Comparison of ENCODE assay signal across 20 mouse cellular contexts in the genomic region with DNA sequence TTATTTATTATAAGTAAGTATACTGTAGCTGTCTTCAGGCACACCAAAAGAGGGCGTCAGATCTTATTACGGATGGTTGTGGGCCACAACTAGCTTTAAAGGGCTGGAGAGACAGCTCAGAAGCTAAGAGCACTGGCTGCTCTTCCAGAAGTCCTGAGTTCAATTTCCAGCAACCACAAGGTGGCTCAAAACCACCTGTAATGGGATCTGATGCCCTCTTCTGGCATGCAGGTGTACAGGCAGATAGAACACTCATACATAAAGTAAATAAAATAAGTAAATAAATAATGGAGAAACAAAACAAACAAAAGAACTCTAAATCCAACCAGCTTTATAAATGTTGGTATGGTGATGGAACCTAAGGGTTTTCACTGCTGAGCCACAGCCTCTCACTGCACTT. TPM values are rescaled to one million over a fixed set of nuclear protein-coding genes. Genes with fewer than 3 reads are reported as not detected.
A peak's percentile ranks its signal among the peaks of the same experiment; 100 is the strongest.
DNase-seq lines count a peak whose midpoint lies in the region; ATAC-seq and TF ChIP-seq lines count a peak whose summit lies in the region.
"Had no signal": no experiment of that assay in that cellular context is flagged by ENCODE, and none has a peak within 500 bp of the region (broad histone marks: within the 10 kb centered on the region; RNA-seq: fewer than 3 reads in every experiment).

No protein-coding gene starts in this region.

- TF ChIP-seq CTCF in intestine, postnatal 0 days (IDR thresholded peaks at IDR 0.05; ENCODE audit: low read depth), result peak; percentile 53
- peak; percentile 28; the same call in 1 of the 2 replicates for TF ChIP-seq CTCF in lung, embryonic 14.5 days (IDR thresholded peaks at IDR 0.05; ENCODE audit: low read depth)
- peak; percentile 65 for TF ChIP-seq CTCF in liver, embryonic 14.5 days (IDR thresholded peaks at IDR 0.05; ENCODE audit: low read depth)

- ATAC-seq in intestine, postnatal 0 days, result no peak
- no peak for ATAC-seq in intestine, embryonic 15.5 days
- no peak for ATAC-seq in lung, embryonic 14.5 days (ENCODE audit: insufficient read depth)
- ATAC-seq in liver, embryonic 14.5 days (ENCODE audit: insufficient read depth), result no peak
- ATAC-seq: forebrain, embryonic 14.5 days; intestine, embryonic 16.5 days had no signal

- no peaks in the 10 kb centered on the region for H3K9me3 ChIP-seq in intestine, postnatal 0 days (ENCODE audit: control insufficient read depth)
- no peaks in the 10 kb centered on the region for H3K9me3 ChIP-seq in intestine, embryonic 15.5 days
- H3K9me3 ChIP-seq in lung, embryonic 14.5 days (ENCODE audit: low read depth, low read length), result no peaks in the 10 kb centered on the region
- H3K9me3 ChIP-seq in liver, embryonic 14.5 days (ENCODE audit: control insufficient read depth, low read length), result no peaks in the 10 kb centered on the region
- H3K9me3 ChIP-seq: embryonic facial prominence, embryonic 13.5 days; hindbrain, embryonic 13.5 days; lung, embryonic 15.5 days; neural tube, embryonic 13.5 days had no signal

- no peak for TF ChIP-seq EP300 in liver, embryonic 14.5 days (IDR thresholded peaks at IDR 0.05; ENCODE audit: low read depth)

- no peak overlapping the region for H3K4me3 ChIP-seq in intestine, postnatal 0 days (ENCODE audit: low read depth, low read length)
- no peak overlapping the region for H3K4me3 ChIP-seq in intestine, embryonic 15.5 days (replicated peaks)
- H3K4me3 ChIP-seq in lung, embryonic 14.5 days (ENCODE audit: low read depth, low read length), result no peak overlapping the region
- no peak overlapping the region for H3K4me3 ChIP-seq in liver, embryonic 14.5 days (ENCODE audit: insufficient read depth in 1 of 2, low read depth in 2 of 2, low read length in 2 of 2)
- H3K4me3 ChIP-seq: embryonic facial prominence, embryonic 13.5 days; hindbrain, embryonic 13.5 days; lung, embryonic 15.5 days; neural tube, embryonic 13.5 days had no signal

- H3K9ac ChIP-seq in intestine, postnatal 0 days (ENCODE audit: low read depth, low read length), result no peak overlapping the region
- no peak overlapping the region for H3K9ac ChIP-seq in intestine, embryonic 15.5 days
- no peak overlapping the region for H3K9ac ChIP-seq in lung, embryonic 14.5 days
- no peak overlapping the region for H3K9ac ChIP-seq in liver, embryonic 14.5 days (replicated peaks)
- H3K9ac ChIP-seq: embryonic facial prominence, embryonic 13.5 days; hindbrain, embryonic 13.5 days; lung, embryonic 15.5 days; neural tube, embryonic 13.5 days had no signal

- WGBS in intestine, postnatal 0 days, result 99% methylated on average over 2 of the region's 2 CpGs
- 87% methylated on average over 2 of the region's 2 CpGs for WGBS in intestine, embryonic 15.5 days
- 88% methylated on average over 2 of the region's 2 CpGs for WGBS in lung, embryonic 14.5 days
- 65% methylated on average over 2 of the region's 2 CpGs for WGBS in liver, embryonic 14.5 days (ENCODE audit: insufficient replicate concordance)

- H3K36me3 ChIP-seq in intestine, postnatal 0 days (ENCODE audit: control insufficient read depth, insufficient read depth), result peaks cover 43% of the 10 kb centered on the region
- H3K36me3 ChIP-seq in intestine, embryonic 15.5 days, result peaks cover 6% of the 10 kb centered on the region
- peaks cover 24% of the 10 kb centered on the region for H3K36me3 ChIP-seq in lung, embryonic 14.5 days (ENCODE audit: insufficient read depth)
- no peaks in the 10 kb centered on the region for H3K36me3 ChIP-seq in liver, embryonic 14.5 days (replicated peaks; ENCODE audit: control insufficient read depth, insufficient read depth, low read depth)

- no peak overlapping the region for H3K4me2 ChIP-seq in intestine, postnatal 0 days (replicated peaks; ENCODE audit: low read depth)
- H3K4me2 ChIP-seq in intestine, embryonic 15.5 days (replicated peaks), result no peak overlapping the region
- no peak overlapping the region for H3K4me2 ChIP-seq in lung, embryonic 14.5 days
- no peak overlapping the region for H3K4me2 ChIP-seq in liver, embryonic 14.5 days (ENCODE audit: low read depth)
- H3K4me2 ChIP-seq: embryonic facial prominence, embryonic 13.5 days; heart, embryonic 11.5 days; hindbrain, embryonic 13.5 days; lung, embryonic 15.5 days; midbrain, embryonic 11.5 days; neural tube, embryonic 13.5 days had no signal

- no peaks in the 10 kb centered on the region for H3K4me1 ChIP-seq in intestine, postnatal 0 days (replicated peaks; ENCODE audit: control insufficient read depth, insufficient read depth, low read length)
- H3K4me1 ChIP-seq in intestine, embryonic 15.5 days (replicated peaks), result peaks cover 10% of the 10 kb centered on the region
- H3K4me1 ChIP-seq in lung, embryonic 14.5 days (ENCODE audit: insufficient read depth), result peaks cover 3% of the 10 kb centered on the region; the same call in 1 of the 2 replicates
- peaks cover 0 to 15% of the 10 kb centered on the region in 2 experiments; a peak in 3 of 4 replicates for H3K4me1 ChIP-seq in liver, embryonic 14.5 days (replicated peaks; ENCODE audit: control insufficient read depth in 2 of 2, insufficient read depth in 2 of 2, low read length in 1 of 2)

- no peak for DNase-seq in lung, embryonic 14.5 days
- DNase-seq in lung, postnatal 4 days, result no peak
- no peak for DNase-seq in liver, embryonic 14.5 days (ENCODE audit: low read depth in 3 of 3, low spot score in 3 of 3)
- no peak for DNase-seq in ovary, postnatal 36 days (ENCODE audit: low spot score)
- DNase-seq in spleen, postnatal 10 days (ENCODE audit: low spot score in 2 of 2), result no peak
- DNase-seq: adrenal gland, postnatal 25 days; cerebellum, adult 11 months; cerebellum, postnatal 10 days; gastrocnemius, postnatal 36 days had no signal

- H3K27me3 ChIP-seq in intestine, postnatal 0 days (replicated peaks; ENCODE audit: control insufficient read depth, insufficient read depth, low read length), result no peaks in the 10 kb centered on the region
- no peaks in the 10 kb centered on the region for H3K27me3 ChIP-seq in intestine, embryonic 15.5 days (replicated peaks)
- H3K27me3 ChIP-seq in lung, embryonic 14.5 days (ENCODE audit: insufficient read depth, low read length), result no peaks in the 10 kb centered on the region
- H3K27me3 ChIP-seq in liver, embryonic 14.5 days (ENCODE audit: control insufficient read depth, insufficient read depth, low read length), result no peaks in the 10 kb centered on the region
- H3K27me3 ChIP-seq: embryonic facial prominence, embryonic 13.5 days; hindbrain, embryonic 13.5 days; lung, embryonic 15.5 days; neural tube, embryonic 13.5 days had no signal

- 0 out of 2 replicates have a peak overlapping the region, but pooled peaks have one; percentile 28 for H3K27ac ChIP-seq in intestine, postnatal 0 days (ENCODE audit: low read depth, low read length)
- H3K27ac ChIP-seq in intestine, embryonic 15.5 days, result no peak overlapping the region
- H3K27ac ChIP-seq in lung, embryonic 14.5 days (ENCODE audit: low read depth), result no peak overlapping the region
- H3K27ac ChIP-seq in liver, embryonic 14.5 days, result no peak overlapping the region
- H3K27ac ChIP-seq: embryonic facial prominence, embryonic 13.5 days; hindbrain, embryonic 13.5 days; lung, embryonic 15.5 days; neural tube, embryonic 13.5 days had no signal

RNA-seq across cellular contexts. Expression of gene A4galt, which starts 47.2 kb away (rescaled TPM):
- 8.1 and 8.6 TPM in 2 replicates for polyA plus RNA-seq in intestine, postnatal 0 days (2015; fragmentation: Nextera tagmentation; extraction: Ambion mirVana)
- 3.3 and 4.2 TPM in 2 replicates for polyA plus RNA-seq in intestine, embryonic 15.5 days (2015; fragmentation: Nextera tagmentation; extraction: Ambion mirVana)
- polyA plus RNA-seq in lung, embryonic 14.5 days (2014; fragmentation: Nextera tagmentation; extraction: Ambion mirVana), result 2.4 TPM in 2 replicates
- polyA plus RNA-seq in liver, embryonic 14.5 days (2012; rRNA removed), result 0.05 and 0.07 TPM in 2 replicates
- polyA plus RNA-seq in liver, embryonic 14.5 days (2014; fragmentation: Nextera tagmentation; extraction: Ambion mirVana), result 0.08 TPM in 1 of 2 replicates, not detected in the other
- polyA plus RNA-seq: limb, embryonic 11.5 days had no signal

RNA-seq across cellular contexts. Expression of gene Arfgap3, which starts 51.2 kb away (rescaled TPM):
- polyA plus RNA-seq in intestine, postnatal 0 days (2015; fragmentation: Nextera tagmentation; extraction: Ambion mirVana), result 119 and 124 TPM in 2 replicates
- 60.5 and 62.9 TPM in 2 replicates for polyA plus RNA-seq in intestine, embryonic 15.5 days (2015; fragmentation: Nextera tagmentation; extraction: Ambion mirVana)
- 37.7 and 41.3 TPM in 2 replicates for polyA plus RNA-seq in lung, embryonic 14.5 days (2014; fragmentation: Nextera tagmentation; extraction: Ambion mirVana)
- 10.1 and 10.9 TPM in 2 replicates for polyA plus RNA-seq in liver, embryonic 14.5 days (2012; rRNA removed)
- polyA plus RNA-seq in liver, embryonic 14.5 days (2014; fragmentation: Nextera tagmentation; extraction: Ambion mirVana), result 15.3 and 16.6 TPM in 2 replicates
